Mouse (Mus musculus): ENCODE measurements around the gene Papola. TPM values are rescaled to one million over a fixed set of nuclear protein-coding genes. Genes with fewer than 3 reads are reported as not detected.

The Papola gene
- total RNA-seq (2021): 100 to 1,000 TPM; 128 to 149 TPM
- long read RNA-seq, experiment 1, full-length matches to known transcripts: 51 of 67 reads
- long read RNA-seq, experiment 1, partial matches to known transcripts: 4 of 67 reads
- long read RNA-seq, experiment 1, other reads (novel, unspliced or antisense): 12 of 67 reads
- long read RNA-seq, experiment 2, full-length matches to known transcripts: 73 of 96 reads
- long read RNA-seq, experiment 2, partial matches to known transcripts: 6 of 96 reads
- long read RNA-seq, experiment 2, other reads (novel, unspliced or antisense): 17 of 96 reads

DNA sequence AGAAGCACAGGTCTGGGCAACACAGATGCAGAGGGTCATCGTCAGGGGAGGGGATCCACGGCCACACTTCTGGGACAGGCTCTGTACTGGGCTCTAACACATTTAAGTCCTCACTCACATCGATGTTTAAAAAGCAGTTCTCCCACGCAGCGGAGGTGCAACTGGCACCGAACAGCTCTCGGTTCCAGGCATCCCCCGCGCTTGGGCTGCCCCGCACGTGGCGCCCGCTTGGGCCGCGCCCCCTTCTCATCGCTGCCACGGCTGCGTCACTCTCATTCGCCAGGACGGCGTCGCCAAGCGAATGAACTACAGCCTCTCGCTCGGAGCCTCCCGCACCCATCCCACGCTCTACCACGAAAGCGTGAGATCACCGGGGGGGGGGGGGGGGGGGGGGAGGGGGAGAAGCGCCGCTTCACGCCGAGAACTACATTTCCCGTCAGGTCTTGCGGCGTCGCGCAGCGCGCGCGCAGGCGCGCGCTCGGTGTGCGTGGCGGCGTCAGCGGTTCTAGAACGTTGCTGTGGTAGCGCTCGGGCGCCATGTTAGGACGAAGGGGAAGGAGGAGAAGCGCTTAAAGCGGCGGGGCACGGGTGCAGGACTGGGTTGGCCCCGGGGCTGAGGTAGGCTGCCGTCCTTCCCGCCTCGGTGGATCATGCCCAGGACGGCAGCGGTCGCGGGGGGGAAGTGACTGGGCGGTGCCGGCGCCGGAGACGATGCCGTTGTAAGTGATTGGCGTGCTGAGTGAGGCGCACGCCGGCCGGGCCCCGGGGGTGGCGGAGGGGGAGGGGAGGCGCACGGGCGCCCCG lies at the start of gene Papola:
Gene Papola (plus strand): TSS at position 499 of the 804 bp plus-strand sequence.
- peak; percentile 84 to 93 for DNase-seq (ENCODE audit: low spot score in 2 of 2)

GRCm38 (mm10) chr12:105735226-105735888 lies 49.1 kb upstream of the Papola start:
- no peak for DNase-seq (ENCODE audit: low spot score in 2 of 2)

DNA sequence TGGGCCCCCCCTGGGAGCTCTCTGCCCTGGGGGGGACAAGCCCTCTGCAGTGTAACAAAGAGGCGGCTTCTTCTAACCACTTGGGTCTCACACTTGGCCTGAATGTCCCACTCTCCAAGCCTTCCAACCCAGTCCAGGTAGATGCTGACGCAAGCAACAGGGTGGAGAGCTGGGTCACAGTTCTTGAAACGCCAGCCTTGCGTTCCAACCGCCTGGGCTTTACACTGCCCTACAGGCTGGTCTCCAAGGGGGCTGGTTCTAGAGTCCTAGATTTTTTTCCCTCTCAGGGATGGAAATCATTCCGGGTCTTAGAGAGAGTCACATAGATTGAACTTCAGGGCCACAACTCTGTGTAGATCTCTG lies 48.6 kb upstream of the Papola start:
- DNase-seq (ENCODE audit: low spot score in 2 of 2): no peak

- DNase-seq (ENCODE audit: low spot score in 2 of 2): no peak
Observed at GRCm38 (mm10) chr12:105738316-105739096, 46.0 kb upstream of the Papola start.

- no peak for DNase-seq (ENCODE audit: low spot score in 2 of 2)
Observed at GRCm38 (mm10) chr12:105739656-105740055, 44.8 kb upstream of the Papola start.

GRCm38 (mm10) chr12:105748114-105748513 lies 36.4 kb upstream of the Papola start:
- no peak for DNase-seq (ENCODE audit: low spot score in 2 of 2)

DNA sequence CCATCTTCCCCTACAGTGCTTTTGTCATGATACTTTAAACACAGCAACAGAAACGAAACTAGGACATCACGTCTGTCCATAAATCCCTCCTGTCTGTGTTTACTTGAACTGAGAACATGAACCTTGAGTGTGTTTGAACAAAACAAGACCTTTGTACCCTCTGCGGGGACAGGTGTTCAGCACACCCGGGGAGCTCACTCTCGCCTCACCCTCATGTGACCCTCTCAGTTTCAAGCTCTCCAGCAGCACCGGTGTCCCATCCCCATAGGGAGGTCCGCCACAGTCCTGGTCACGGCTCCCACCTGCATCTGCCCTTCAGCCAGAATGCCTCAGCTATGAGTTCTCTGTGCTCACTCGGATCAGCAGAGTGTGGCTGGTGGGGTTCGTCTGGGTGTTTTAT lies 30.7 kb upstream of the Papola start:
- DNase-seq (ENCODE audit: low spot score in 2 of 2): no peak

DNA sequence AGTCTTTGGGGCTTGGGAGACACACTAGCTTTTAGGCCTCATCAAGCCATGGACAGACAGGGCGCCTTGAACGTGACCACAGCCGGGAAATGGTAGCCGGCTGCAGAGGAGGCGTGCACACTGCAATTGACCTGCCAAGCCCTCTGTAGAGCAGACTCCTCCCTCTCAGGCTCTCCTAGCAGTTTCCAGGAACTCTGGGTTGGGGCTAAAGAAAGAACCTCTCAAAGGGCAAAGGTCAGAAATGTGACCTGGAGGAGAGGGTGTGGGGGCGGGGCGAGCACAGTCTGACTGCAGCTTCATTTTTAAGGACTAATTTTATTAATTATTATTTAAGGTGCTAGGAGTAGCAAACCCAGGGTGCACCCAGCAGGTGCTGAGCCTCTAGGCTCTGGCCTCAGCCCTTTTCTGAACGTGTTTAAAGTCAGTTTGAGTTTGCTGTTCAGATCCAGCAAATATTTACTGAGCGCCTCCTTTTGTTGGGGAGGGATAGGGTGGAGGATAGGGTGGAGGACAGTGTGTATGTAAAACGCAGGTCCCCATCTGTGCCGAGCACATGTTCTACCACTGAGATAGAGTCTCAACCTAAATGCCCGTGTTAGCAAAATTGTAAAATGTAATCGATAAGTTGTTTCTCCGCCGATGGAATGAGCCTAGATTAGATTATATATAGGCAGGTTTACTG lies 26.5 kb upstream of the Papola start:
- no peak for DNase-seq (ENCODE audit: low spot score in 2 of 2)

GRCm38 (mm10) chr12:105758911-105759310 lies 25.6 kb upstream of the Papola start:
- no peak for DNase-seq (ENCODE audit: low spot score in 2 of 2)

GRCm38 (mm10) chr12:105759849-105760478 lies 24.5 kb upstream of the Papola start:
- DNase-seq (ENCODE audit: low spot score in 2 of 2): no peak

DNA sequence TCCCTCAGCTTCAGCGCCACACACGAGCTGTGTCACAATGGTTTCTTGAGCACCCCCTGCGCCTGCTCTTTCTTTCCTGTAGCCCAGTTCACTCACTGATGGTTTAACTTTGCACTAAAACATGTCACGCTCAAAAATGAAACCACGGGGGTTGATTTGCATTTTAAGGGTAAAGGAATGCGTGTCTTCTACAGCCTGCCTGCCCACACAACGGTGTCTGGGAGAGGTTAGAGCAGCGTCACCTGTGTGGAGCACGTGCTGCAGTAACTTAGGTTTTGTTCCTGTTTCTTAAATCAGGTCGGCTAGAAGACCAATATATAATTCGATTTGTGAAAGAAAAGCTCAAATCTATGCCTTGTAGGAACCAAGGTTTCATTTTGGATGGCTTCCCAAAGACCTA lies 23.3 kb upstream of the Papola start:
- no peak for DNase-seq (ENCODE audit: low spot score in 2 of 2)

- no peak for DNase-seq (ENCODE audit: low spot score in 2 of 2)
Observed at GRCm38 (mm10) chr12:105761629-105762028, 22.9 kb upstream of the Papola start.

- DNase-seq (ENCODE audit: low spot score in 2 of 2): no peak
Observed at GRCm38 (mm10) chr12:105769700-105770099, 14.8 kb upstream of the Papola start.

- no peak for DNase-seq (ENCODE audit: low spot score in 2 of 2)
Observed at GRCm38 (mm10) chr12:105774871-105775270, 9.6 kb upstream of the Papola start.

DNA sequence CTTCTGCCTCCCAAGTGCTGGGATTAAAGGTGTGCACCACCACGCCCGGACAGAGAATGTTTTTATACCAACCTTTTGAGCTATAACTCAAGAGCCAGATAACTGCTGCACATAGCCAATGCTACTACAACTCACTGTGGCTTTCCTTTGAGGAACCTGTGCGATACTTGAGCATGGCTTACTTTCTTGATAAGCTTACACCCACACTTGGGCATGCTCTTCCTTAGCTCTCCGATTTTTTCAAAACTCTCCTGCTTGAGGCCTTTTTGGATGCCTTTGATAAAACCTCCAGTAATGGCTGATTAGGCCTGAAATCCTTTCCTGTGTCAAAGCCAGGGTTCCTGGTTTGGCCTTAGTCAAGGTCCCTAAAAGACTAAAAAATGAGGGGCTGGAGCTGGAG lies 6.8 kb upstream of the Papola start:
- no peak for DNase-seq (ENCODE audit: low spot score in 2 of 2)

GRCm38 (mm10) chr12:105785000-105785774 lies 693 bp downstream of the Papola start:
- no peak for DNase-seq (ENCODE audit: low spot score in 2 of 2)

DNA sequence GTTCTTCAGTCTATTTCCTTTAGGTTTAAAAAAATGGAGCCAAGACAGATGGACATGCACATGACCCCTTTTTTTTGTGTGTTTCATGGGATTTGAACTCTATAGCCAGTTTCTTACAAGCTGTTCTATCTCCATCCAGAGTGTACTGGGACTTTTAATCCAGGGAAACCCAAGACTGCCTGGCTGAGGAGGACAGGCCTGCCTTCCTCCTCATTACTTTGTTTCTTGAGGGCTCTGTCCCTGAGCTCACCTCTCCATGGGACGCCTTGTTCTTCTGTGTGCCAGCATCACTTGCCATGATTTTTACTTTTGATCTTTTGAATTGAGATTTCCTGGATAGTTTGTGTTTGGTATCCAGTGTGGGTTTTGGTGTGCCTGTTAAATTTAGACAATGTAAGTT lies 1.6 kb downstream of the Papola start:
- no peak for DNase-seq (ENCODE audit: low spot score in 2 of 2)

DNA sequence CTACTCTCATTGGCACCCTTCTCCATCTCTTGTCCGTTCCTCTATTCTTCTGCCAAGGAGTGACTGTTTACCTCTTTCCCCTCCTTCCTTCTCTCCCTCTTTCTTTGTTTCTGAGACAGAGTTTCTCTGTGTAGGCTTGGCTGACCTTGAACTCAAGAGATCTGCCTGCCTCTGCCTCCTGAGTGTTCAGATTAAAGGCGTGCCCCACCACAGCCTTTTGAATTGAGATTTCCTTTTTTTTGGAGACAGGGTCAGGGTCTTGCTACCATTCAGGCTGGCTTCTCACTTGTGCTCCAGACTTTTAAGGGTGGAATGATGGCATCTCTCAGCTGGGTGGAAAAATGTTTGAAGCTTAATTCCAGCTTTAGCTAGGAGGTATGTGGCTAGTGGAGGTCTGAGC lies 3.1 kb downstream of the Papola start:
- DNase-seq (ENCODE audit: low spot score in 2 of 2): no peak

GRCm38 (mm10) chr12:105789885-105790284 lies 5.4 kb downstream of the Papola start:
- no peak for DNase-seq (ENCODE audit: low spot score in 2 of 2)

- DNase-seq (ENCODE audit: low spot score in 2 of 2): no peak
Observed at GRCm38 (mm10) chr12:105794896-105795295, 10.4 kb downstream of the Papola start.

All from layer of hippocampus, postnatal 14 days (tissue).